Mouse (Mus musculus) urinary bladder, postnatal 4 days (tissue): ENCODE measurements around the gene Tut7.
"Not testable (repeated sequence)": the region's sequence is repeated elsewhere in the genome, so short reads cannot be mapped to it uniquely, and the experiment has no call there.

ENCODE experiments used
- DNase-seq, 2 experiments: peaks; one replicate each; pipeline ENCODE4 v3.0.0; 2021 to 2022; ENCODE audit warnings: low spot score in 2 of 2

Tut7 gene

GRCm38 (mm10) chr13:59766786-59767515 lies 56.0 kb downstream of the Tut7 start:
- DNase-seq, result no peak

- DNase-seq, result no peak
These were observed 60.2 kb downstream of the Tut7 start for GRCm38 (mm10) chr13:59762791-59763190.

- no peak for DNase-seq
These were observed 66.0 kb downstream of the Tut7 start for GRCm38 (mm10) chr13:59756906-59757305.

GRCm38 (mm10) chr13:59750310-59750709 lies 72.6 kb downstream of the Tut7 start:
- DNase-seq, result no peak

GRCm38 (mm10) chr13:59746711-59747110 lies 76.2 kb downstream of the Tut7 start, which contains the start of gene 1700014D04Rik:
Gene 1700014D04Rik, minus strand, starts transcription at chr13:59746752.
- DNase-seq, result no peak

- no peak for DNase-seq
These were observed 76.8 kb downstream of the Tut7 start for GRCm38 (mm10) chr13:59746164-59746563.

GRCm38 (mm10) chr13:59745462-59745861 lies 77.5 kb downstream of the Tut7 start:
- DNase-seq, result no peak

- DNase-seq, result no peak
These were observed 81.2 kb downstream of the Tut7 start for GRCm38 (mm10) chr13:59741697-59742096.

GRCm38 (mm10) chr13:59741096-59741495 lies 81.9 kb downstream of the Tut7 start:
- DNase-seq, result no peak

- no peak for DNase-seq
These were observed 83.5 kb downstream of the Tut7 start for GRCm38 (mm10) chr13:59739397-59739796.

GRCm38 (mm10) chr13:59738455-59738854 lies 84.5 kb downstream of the Tut7 start:
- no peak for DNase-seq

- no peak for DNase-seq
These were observed 87.8 kb downstream of the Tut7 start for GRCm38 (mm10) chr13:59735190-59735589.

GRCm38 (mm10) chr13:59734347-59734746 lies 88.6 kb downstream of the Tut7 start:
- not testable (repeated sequence) for DNase-seq

GRCm38 (mm10) chr13:59733936-59734335 lies 89.0 kb downstream of the Tut7 start:
- DNase-seq, result no peak

GRCm38 (mm10) chr13:59731652-59732051 lies 91.3 kb downstream of the Tut7 start, which contains the start of gene Spata31d1d:
Gene Spata31d1d, minus strand, starts transcription at chr13:59731752.
- no peak for DNase-seq

- DNase-seq, result peak; percentile 59 to 75
These were observed 94.4 kb downstream of the Tut7 start for GRCm38 (mm10) chr13:59728378-59729093.

- DNase-seq, result no peak
These were observed 96.6 kb downstream of the Tut7 start for GRCm38 (mm10) chr13:59726139-59726867.

- not testable (repeated sequence) for DNase-seq
These were observed 100.9 kb downstream of the Tut7 start for GRCm38 (mm10) chr13:59722089-59722488.
